Mouse (Mus musculus): ENCODE data around the gene Ublcp1. TPM values are rescaled to one million over a fixed set of nuclear protein-coding genes. Genes with fewer than 3 reads are reported as not detected.

Ublcp1 gene
- polyA plus RNA-seq, 1 experiment from 2014 or later, result 63.9 TPM

DNA sequence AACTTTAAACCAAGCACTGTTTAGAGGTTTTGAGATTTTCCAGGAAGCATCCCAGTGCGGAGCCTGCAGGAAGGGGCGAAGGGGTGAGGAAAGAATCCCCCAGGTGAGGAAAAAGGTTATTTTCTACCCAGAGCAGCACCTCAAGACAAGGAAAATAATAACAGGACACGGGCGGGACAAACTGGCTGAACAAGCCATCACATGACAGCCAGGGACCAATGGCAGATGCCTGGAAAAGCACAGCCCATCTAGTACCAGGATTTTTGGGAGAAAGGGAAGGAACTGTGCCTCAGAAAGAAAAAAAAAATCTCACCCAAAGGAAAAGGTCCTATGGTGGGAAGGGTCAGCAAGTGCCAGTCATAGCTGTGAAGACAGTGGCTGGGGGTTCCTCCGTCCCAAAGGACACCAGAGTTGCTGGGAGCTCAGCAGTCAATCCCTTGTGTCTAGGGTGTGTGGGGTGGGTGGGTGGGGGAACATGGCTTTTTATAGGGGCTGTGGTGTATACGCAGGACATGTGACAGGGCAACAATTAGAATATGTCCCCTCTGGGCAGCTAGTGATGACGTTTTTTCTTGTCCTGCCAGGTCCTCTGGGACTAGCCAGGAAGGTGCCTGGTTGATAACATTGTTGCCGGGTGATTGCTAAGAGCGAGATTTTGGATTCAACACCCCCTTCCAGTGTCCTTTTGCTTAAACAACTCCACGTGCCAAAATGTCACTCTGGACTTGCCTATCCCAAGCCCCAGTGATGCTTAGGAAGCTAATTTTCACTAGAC, 47.8 kb downstream of the Ublcp1 start:
- Histone ChIP-seq H3K4me3 (ENCODE audit: low read depth, low read length) (no peak overlapping the region), H3K27me3 (replicated peaks; ENCODE audit: control insufficient read depth, insufficient read depth, low read length) (no peaks in the 10 kb centered on the region), H3K9me3 (ENCODE audit: control insufficient read depth, low read length) (no peaks in the 10 kb centered on the region), H3K4me2 (ENCODE audit: low read length) (no peak overlapping the region), H3K36me3 (ENCODE audit: control insufficient read depth, insufficient read depth, low read length) (no peaks in the 10 kb centered on the region), H3K27ac (ENCODE audit: low read depth) (no peak overlapping the region), H3K4me1 (replicated peaks; ENCODE audit: control insufficient read depth, insufficient read depth, low read length) (no peaks in the 10 kb centered on the region), H3K9ac (ENCODE audit: low read length) (no peak overlapping the region)
- DNase-seq (ENCODE audit: low spot score) (no peak), ATAC-seq (replicated peaks; ENCODE audit: low FRiP score, low TSS enrichment, low read depth) (no peak)
- 63% methylated on average over 10 of the region's 10 CpGs for WGBS

DNA sequence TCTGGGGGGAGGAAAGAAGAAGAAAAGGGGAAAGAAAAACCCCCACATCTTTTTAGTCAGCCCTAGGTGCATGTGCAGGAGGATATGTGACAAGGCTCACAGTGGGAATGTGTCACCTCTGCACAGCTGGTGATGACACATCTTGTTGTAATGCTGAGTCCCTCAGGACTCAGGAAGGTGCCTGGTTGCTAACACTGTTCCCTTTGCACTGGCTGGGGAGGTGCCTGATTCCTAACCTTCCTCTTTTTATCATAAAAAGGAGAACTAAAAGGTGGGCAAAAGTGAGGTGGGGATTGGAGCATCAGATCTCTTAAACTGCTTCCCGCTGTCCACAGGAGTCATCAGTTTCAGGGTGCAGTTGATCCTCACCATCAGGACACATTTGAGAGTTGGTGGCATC, 52.9 kb downstream of the Ublcp1 start:
- WGBS, result 45% methylated on average over 1 of the region's 1 CpGs
- Histone ChIP-seq H3K9me3 (ENCODE audit: control insufficient read depth, low read length) (no peaks in the 10 kb centered on the region), H3K27ac (ENCODE audit: low read depth) (no peak overlapping the region), H3K36me3 (ENCODE audit: control insufficient read depth, insufficient read depth, low read length) (no peaks in the 10 kb centered on the region), H3K27me3 (replicated peaks; ENCODE audit: control insufficient read depth, insufficient read depth, low read length) (no peaks in the 10 kb centered on the region), H3K9ac (ENCODE audit: low read length) (no peak overlapping the region), H3K4me2 (ENCODE audit: low read length) (no peak overlapping the region), H3K4me1 (replicated peaks; ENCODE audit: control insufficient read depth, insufficient read depth, low read length) (no peaks in the 10 kb centered on the region), H3K4me3 (ENCODE audit: low read depth, low read length) (no peak overlapping the region)
- no peak for ATAC-seq (replicated peaks; ENCODE audit: low FRiP score, low TSS enrichment, low read depth)
- DNase-seq (ENCODE audit: low spot score), result no peak

- no peaks in the 10 kb centered on the region for H3K36me3 ChIP-seq (ENCODE audit: control insufficient read depth, insufficient read depth, low read length)
- no peaks in the 10 kb centered on the region for H3K4me1 ChIP-seq (replicated peaks; ENCODE audit: control insufficient read depth, insufficient read depth, low read length)
- H3K27me3 ChIP-seq (replicated peaks; ENCODE audit: control insufficient read depth, insufficient read depth, low read length), result no peaks in the 10 kb centered on the region
- DNase-seq (ENCODE audit: low spot score) (no peak), ATAC-seq (replicated peaks; ENCODE audit: low FRiP score, low TSS enrichment, low read depth) (no peak)
- H3K4me3 ChIP-seq (ENCODE audit: low read depth, low read length), result no peak overlapping the region
- H3K4me2 ChIP-seq (ENCODE audit: low read length), result no peak overlapping the region
- no peak overlapping the region for H3K9ac ChIP-seq (ENCODE audit: low read length)
- H3K27ac ChIP-seq (ENCODE audit: low read depth), result no peak overlapping the region
- WGBS, result 86% methylated on average over 3 of the region's 3 CpGs
- no peaks in the 10 kb centered on the region for H3K9me3 ChIP-seq (ENCODE audit: control insufficient read depth, low read length)
These were observed 55.7 kb downstream of the Ublcp1 start for GRCm38 (mm10) chr11:44414605-44415004.

DNA sequence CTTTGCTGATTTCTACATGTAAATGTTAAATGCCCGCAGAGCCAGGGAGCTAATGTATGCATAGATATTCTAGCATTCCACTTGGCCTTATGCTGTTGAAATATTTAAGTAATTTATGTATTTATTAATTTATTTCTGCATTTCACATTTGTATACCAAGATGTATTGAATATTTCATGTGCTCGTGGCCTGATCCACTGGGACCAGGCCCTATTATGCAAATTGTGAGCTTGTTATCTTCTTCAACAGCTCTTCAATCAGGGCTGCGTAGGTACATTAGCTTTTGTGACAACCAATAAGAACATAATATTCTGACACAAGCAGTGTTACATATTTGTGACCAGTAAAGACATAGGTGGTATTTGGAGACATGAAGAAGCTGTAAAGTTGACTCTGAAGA, 56.9 kb downstream of the Ublcp1 start:
- 86% methylated on average over 3 of the region's 3 CpGs for WGBS
- ATAC-seq (replicated peaks; ENCODE audit: low FRiP score, low TSS enrichment, low read depth) (no peak), DNase-seq (ENCODE audit: low spot score) (no peak)
- Histone ChIP-seq H3K27ac (ENCODE audit: low read depth) (no peak overlapping the region), H3K27me3 (replicated peaks; ENCODE audit: control insufficient read depth, insufficient read depth, low read length) (no peaks in the 10 kb centered on the region), H3K9ac (ENCODE audit: low read length) (no peak overlapping the region), H3K4me2 (ENCODE audit: low read length) (no peak overlapping the region), H3K4me3 (ENCODE audit: low read depth, low read length) (no peak overlapping the region), H3K4me1 (replicated peaks; ENCODE audit: control insufficient read depth, insufficient read depth, low read length) (no peaks in the 10 kb centered on the region), H3K9me3 (ENCODE audit: control insufficient read depth, low read length) (no peaks in the 10 kb centered on the region), H3K36me3 (ENCODE audit: control insufficient read depth, insufficient read depth, low read length) (no peaks in the 10 kb centered on the region)

GRCm38 (mm10) chr11:44412276-44412675, 58.0 kb downstream of the Ublcp1 start:
- H3K4me1 ChIP-seq (replicated peaks; ENCODE audit: control insufficient read depth, insufficient read depth, low read length), result no peaks in the 10 kb centered on the region
- H3K4me3 ChIP-seq (ENCODE audit: low read depth, low read length), result no peak overlapping the region
- no peaks in the 10 kb centered on the region for H3K36me3 ChIP-seq (ENCODE audit: control insufficient read depth, insufficient read depth, low read length)
- H3K27ac ChIP-seq (ENCODE audit: low read depth), result no peak overlapping the region
- no peak overlapping the region for H3K4me2 ChIP-seq (ENCODE audit: low read length)
- 80% methylated on average over 8 of the region's 8 CpGs for WGBS
- no peak for DNase-seq (ENCODE audit: low spot score)
- H3K27me3 ChIP-seq (replicated peaks; ENCODE audit: control insufficient read depth, insufficient read depth, low read length), result no peaks in the 10 kb centered on the region
- ATAC-seq (replicated peaks; ENCODE audit: low FRiP score, low TSS enrichment, low read depth), result no peak
- no peak overlapping the region for H3K9ac ChIP-seq (ENCODE audit: low read length)
- no peaks in the 10 kb centered on the region for H3K9me3 ChIP-seq (ENCODE audit: control insufficient read depth, low read length)

- DNase-seq (ENCODE audit: low spot score) (no peak), ATAC-seq (replicated peaks; ENCODE audit: low FRiP score, low TSS enrichment, low read depth) (no peak)
- Histone ChIP-seq H3K4me2 (ENCODE audit: low read length) (no peak overlapping the region), H3K4me1 (replicated peaks; ENCODE audit: control insufficient read depth, insufficient read depth, low read length) (no peaks in the 10 kb centered on the region), H3K36me3 (ENCODE audit: control insufficient read depth, insufficient read depth, low read length) (no peaks in the 10 kb centered on the region), H3K27me3 (replicated peaks; ENCODE audit: control insufficient read depth, insufficient read depth, low read length) (no peaks in the 10 kb centered on the region), H3K4me3 (ENCODE audit: low read depth, low read length) (no peak overlapping the region), H3K27ac (ENCODE audit: low read depth) (no peak overlapping the region), H3K9ac (ENCODE audit: low read length) (no peak overlapping the region), H3K9me3 (ENCODE audit: control insufficient read depth, low read length) (no peaks in the 10 kb centered on the region)
- 47% methylated on average over 3 of the region's 3 CpGs for WGBS
These were observed 59.9 kb downstream of the Ublcp1 start for GRCm38 (mm10) chr11:44410413-44410812.

GRCm38 (mm10) chr11:44408626-44409025, 61.7 kb downstream of the Ublcp1 start:
- 40% methylated on average over 5 of the region's 5 CpGs for WGBS
- Histone ChIP-seq H3K9ac (ENCODE audit: low read length) (no peak overlapping the region), H3K4me3 (ENCODE audit: low read depth, low read length) (no peak overlapping the region), H3K9me3 (ENCODE audit: control insufficient read depth, low read length) (no peaks in the 10 kb centered on the region), H3K27ac (ENCODE audit: low read depth) (no peak overlapping the region), H3K36me3 (ENCODE audit: control insufficient read depth, insufficient read depth, low read length) (no peaks in the 10 kb centered on the region), H3K4me2 (ENCODE audit: low read length) (no peak overlapping the region), H3K4me1 (replicated peaks; ENCODE audit: control insufficient read depth, insufficient read depth, low read length) (no peaks in the 10 kb centered on the region), H3K27me3 (replicated peaks; ENCODE audit: control insufficient read depth, insufficient read depth, low read length) (no peaks in the 10 kb centered on the region)
- ATAC-seq (replicated peaks; ENCODE audit: low FRiP score, low TSS enrichment, low read depth) (no peak), DNase-seq (ENCODE audit: low spot score) (no peak)

GRCm38 (mm10) chr11:44406457-44406856, 63.8 kb downstream of the Ublcp1 start:
- Histone ChIP-seq H3K4me3 (ENCODE audit: low read depth, low read length) (no peak overlapping the region), H3K36me3 (ENCODE audit: control insufficient read depth, insufficient read depth, low read length) (no peaks in the 10 kb centered on the region), H3K9me3 (ENCODE audit: control insufficient read depth, low read length) (no peaks in the 10 kb centered on the region), H3K4me1 (replicated peaks; ENCODE audit: control insufficient read depth, insufficient read depth, low read length) (no peaks in the 10 kb centered on the region), H3K27ac (ENCODE audit: low read depth) (no peak overlapping the region), H3K9ac (ENCODE audit: low read length) (no peak overlapping the region), H3K4me2 (ENCODE audit: low read length) (no peak overlapping the region), H3K27me3 (replicated peaks; ENCODE audit: control insufficient read depth, insufficient read depth, low read length) (no peaks in the 10 kb centered on the region)
- ATAC-seq (replicated peaks; ENCODE audit: low FRiP score, low TSS enrichment, low read depth) (no peak), DNase-seq (ENCODE audit: low spot score) (no peak)
- WGBS, result 78% methylated on average over 5 of the region's 5 CpGs

DNA sequence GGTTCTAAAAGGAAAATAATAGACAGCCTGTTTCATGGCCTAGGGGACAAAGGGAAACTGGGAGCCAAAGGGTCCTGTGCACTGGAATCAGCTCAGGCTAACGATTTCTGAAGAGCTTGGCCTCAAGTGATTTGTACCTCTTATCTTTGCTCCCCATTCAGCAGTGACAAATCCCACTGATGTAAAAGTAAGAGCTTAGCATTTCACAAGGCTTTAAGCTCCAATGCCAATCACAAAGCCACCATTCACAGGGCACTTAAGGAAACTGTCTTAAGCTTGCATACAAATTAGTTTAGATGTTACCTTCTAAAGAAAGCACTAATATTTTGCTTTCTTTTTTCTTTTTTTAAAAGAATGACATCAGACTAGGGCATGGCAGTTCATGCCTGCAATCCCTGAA, 64.3 kb downstream of the Ublcp1 start:
- Histone ChIP-seq H3K27ac (ENCODE audit: low read depth) (no peak overlapping the region), H3K9ac (ENCODE audit: low read length) (no peak overlapping the region), H3K27me3 (replicated peaks; ENCODE audit: control insufficient read depth, insufficient read depth, low read length) (no peaks in the 10 kb centered on the region), H3K4me2 (ENCODE audit: low read length) (no peak overlapping the region), H3K4me1 (replicated peaks; ENCODE audit: control insufficient read depth, insufficient read depth, low read length) (no peaks in the 10 kb centered on the region), H3K36me3 (ENCODE audit: control insufficient read depth, insufficient read depth, low read length) (no peaks in the 10 kb centered on the region), H3K4me3 (ENCODE audit: low read depth, low read length) (no peak overlapping the region), H3K9me3 (ENCODE audit: control insufficient read depth, low read length) (no peaks in the 10 kb centered on the region)
- ATAC-seq (replicated peaks; ENCODE audit: low FRiP score, low TSS enrichment, low read depth), result no peak
- DNase-seq (ENCODE audit: low spot score), result no peak
- whole genome bisulfite sequencing, result 47% methylated on average over 1 of the region's 1 CpGs

Data from intestine, embryonic 14.5 days (tissue).